Mouse (Mus musculus) inflammation-experienced regulatory T-cells, adult 16 weeks (primary cell): ENCODE data around the gene Nme3. TPM values are rescaled to one million over a fixed set of nuclear protein-coding genes. Genes with fewer than 3 reads are reported as not detected.

ENCODE experiments used
- polyA plus RNA-seq: library from polyadenylated mRNA; unstranded; fragments of 100-300 nt; shearing (Covaris generic); gene quantifications from one replicate; pipeline ENCODE4 v1.2.1, GENCODE M21; 2017

The Nme3 gene
- polyA plus RNA-seq = 69.0 TPM

DNA sequence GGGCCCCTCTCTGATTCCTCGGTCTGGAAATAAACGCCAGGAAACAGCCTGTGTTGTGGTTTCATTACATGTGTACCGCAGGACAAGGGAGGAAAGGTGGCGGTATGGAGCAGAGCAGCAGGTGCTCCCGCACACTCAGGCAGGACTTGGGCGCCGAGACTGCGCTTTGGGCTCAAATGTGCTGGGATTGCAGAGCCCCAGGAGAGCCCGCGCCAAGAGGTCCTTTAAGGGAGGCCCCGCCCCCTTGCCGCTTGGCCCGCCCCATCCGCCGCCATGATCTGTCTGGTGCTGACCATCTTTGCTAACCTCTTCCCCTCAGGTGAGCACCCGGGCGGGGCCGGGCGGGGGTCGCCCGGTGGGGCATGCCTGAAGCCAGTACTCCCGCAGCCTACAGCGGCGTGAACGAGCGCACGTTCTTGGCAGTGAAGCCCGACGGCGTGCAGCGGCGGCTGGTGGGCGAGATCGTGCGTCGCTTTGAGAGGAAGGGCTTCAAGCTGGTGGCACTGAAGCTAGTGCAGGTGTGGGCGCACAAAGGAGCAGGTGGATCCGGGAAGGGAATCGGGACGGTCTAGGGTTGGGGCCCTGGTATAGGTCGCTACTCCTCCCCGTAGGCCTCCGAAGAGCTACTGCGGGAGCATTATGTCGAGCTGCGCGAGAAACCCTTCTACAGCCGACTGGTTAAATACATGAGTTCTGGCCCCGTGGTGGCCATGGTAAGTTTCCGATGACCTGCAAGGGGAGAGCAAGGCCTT lies at the start of gene Nme3:
Gene Nme3, plus strand, starts transcription at position 260 of the 752 bp plus-strand sequence.

DNA sequence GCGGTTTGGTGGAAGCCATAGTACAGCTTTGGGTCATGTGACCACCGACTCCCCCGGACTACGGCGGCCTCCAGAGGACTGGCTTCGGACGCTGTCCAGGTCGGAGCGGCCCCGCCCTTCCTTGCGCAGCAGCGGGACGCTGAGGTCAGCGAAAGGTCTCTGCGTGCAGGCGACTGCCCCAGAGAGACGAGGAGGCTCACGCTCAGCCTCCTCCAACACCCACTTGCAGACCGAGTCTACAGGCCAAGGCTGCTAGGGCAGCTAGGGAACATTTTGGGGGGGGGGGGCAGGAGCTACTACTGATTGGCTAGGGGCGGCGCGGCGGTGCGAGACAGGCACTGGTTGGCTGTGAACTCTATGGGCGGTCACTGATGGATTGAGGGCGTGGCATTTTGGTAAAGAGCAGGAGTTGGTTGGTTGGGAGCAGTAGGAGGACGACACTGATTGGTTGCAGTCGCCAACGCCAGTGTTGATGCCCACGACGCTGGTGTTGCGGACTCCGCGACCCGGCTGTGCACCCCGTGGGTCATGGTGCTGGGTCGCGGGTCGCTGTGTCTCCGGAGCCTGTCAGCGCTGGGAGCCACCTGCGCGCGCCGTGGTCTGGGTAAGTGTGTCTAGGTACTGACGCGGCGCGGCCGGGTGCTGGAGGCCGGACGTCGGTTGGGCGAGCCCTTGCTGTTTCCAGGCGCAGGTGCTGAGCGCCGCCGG lies 46.1 kb upstream of the Nme3 start, which contains the start of gene Fahd1:
Gene Fahd1, minus strand, starts transcription at position 300 of the 708 bp plus-strand sequence.

DNA sequence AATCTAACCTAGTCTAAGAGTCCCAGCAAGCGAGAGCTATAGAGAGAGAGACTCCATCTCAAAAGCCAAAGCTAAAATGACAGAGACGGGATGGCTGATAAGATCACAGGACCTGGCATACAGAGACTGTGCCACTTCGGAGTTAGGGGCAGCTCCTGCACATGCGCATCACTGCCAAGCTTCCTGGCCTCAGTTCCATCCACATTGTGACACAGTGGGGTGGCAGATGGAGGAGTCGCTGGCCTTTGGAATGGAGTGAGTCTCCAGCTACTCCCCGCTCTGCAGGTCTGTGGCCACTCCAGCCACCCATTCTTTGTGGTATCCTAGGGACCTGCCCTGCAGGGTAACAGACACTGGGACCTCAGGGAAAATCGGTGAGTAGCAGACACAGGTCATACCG lies 30.5 kb upstream of the Nme3 start, which contains the start of gene Igfals:
Gene Igfals, plus strand, starts transcription at position 222 of the 400 bp plus-strand sequence.

DNA sequence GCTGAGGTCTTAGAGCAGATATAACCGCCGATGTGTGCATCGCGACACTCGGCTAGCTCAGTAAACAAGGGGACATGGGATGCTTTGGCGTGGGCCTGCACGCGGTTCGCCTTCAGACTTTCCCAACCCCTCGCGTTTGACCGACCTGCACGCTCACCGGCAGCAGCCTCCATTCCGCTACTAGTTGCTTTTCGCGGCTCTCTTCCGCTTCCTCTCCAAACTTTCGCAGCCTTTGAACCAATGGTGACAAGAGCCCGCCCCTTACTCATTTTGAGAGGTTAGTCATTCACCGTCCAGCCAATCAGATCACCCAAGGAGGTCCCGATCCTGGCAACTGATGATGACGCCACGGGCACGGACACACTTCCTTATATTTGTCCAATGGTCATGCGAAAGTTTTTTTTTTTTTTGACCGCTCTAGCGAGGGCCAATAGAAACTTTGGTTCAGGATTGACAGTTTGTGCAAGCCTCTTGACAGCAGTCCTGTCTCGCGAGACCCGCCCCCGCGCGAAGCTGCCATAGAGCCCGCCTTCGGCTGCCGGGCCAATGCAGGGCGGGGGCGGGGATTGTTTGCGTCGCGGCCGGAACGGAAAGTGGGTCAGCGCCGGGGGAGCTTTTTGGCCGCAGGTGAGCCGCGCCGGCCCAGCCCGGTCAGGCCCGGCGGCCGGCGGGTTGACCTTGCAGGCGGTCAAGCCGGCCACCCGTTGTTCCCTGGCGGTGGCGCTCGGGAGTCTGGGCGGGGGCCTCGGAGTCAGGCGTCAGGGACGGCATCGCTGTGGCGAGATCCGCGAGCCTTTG lies 10.0 kb upstream of the Nme3 start, which contains the start of the genes Nubp2 and Spsb3:
Gene Nubp2, minus strand, starts transcription at position 216 of the 798 bp plus-strand sequence.
Gene Spsb3, plus strand, starts transcription at position 510 of the 798 bp plus-strand sequence.

DNA sequence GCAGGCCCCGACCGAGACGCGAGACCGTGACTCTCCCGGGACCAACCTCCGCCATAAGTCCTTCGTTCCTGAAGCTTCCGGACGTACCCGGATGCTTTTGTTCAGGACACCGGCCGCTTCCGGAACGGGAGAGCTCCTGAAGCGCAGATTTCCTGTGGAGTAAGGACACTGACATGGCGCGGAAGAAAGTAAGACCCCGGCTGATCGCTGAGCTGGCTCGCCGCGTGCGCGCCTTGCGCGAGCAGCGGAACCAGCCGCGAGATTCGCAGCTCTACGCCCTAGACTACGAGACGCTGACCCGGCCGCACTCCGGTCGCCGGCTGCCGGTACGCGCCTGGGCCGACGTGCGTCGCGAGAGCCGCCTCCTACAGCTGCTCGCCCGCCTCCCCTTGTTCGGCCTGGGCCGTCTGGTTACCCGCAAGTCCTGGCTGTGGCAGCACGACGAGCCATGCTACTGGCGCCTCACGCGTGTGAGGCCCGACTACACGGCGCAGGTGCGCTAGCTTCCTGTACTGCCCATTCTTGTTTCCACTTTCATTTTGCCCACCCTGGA lies 1.2 kb upstream of the Nme3 start, which contains the start of the genes Eme2 and Mrps34:
Gene Eme2, minus strand, starts transcription at position 93 of the 553 bp plus-strand sequence.
Gene Mrps34, plus strand, starts transcription at position 122 of the 553 bp plus-strand sequence.

DNA sequence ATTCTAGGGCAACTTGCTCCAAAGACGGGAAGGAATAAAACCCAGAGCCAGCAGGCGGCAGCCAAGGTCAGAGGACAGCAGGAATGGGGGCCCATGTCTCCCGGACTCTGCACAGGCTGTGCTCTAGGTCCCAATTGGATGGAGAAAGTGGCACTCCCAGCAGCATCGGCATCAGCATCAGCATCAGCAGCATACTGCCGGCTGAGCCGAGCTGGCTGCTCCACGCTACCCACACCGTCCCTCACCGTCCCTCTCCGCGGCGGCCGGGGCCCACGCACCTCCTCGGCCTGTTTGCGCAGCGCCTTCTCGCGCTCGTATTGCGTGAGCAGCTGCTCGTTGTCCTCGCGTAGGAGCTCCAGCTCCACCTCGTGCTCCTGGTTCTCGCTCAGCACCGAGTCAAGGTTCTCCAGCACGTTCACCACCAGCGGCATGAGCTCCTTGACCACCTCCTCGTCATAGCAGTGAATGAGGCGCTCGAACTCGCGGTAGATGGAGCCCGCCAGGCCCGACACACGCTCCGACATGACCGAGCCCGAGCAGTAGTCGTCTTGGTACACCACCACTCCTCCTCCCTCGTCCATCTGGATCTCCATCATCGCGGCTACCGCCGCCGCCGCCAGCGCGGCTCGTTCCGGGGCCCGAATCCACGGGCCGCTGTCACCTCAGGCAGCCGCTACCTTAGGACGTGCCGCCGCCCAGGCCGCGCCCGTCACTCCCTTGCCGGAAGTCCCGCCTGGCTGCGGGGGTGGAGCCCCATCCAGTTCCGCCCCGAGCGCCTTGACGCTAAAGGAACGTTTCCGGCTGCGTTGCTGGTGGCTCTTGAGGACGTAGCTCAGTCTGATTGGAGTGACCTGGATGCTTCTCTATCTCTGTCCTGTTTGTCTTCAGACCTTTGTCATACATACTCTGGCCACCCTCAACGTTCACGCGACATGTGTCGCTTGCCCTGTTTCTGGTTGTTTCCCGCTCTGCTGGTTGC lies 40.2 kb downstream of the Nme3 start, which contains the start of gene Mapk8ip3:
Gene Mapk8ip3, minus strand, starts transcription at position 719 of the 979 bp plus-strand sequence.

Other genes with a start within 250 kb of the Nme3 start
- not detected for gene Slc9a3r2, start 246.2 kb upstream of the Nme3 start, polyA plus RNA-seq
- not detected for gene Npw, start 238.0 kb upstream of the Nme3 start, polyA plus RNA-seq
- 3.2 TPM for gene Zfp598, start 226.8 kb upstream of the Nme3 start, polyA plus RNA-seq
- gene Syngr3, start 206.5 kb upstream of the Nme3 start, polyA plus RNA-seq = 0.68 TPM
- 12.2 TPM for gene Gfer, start 200.3 kb upstream of the Nme3 start, polyA plus RNA-seq
- gene Noxo1, start 200.3 kb upstream of the Nme3 start, polyA plus RNA-seq = 3.8 TPM
- 67.3 TPM for gene Tbl3, start 188.8 kb upstream of the Nme3 start, polyA plus RNA-seq
- not detected for gene Rnf151, start 178.4 kb upstream of the Nme3 start, polyA plus RNA-seq
- 723 TPM for gene Rps2, start 178.4 kb upstream of the Nme3 start, polyA plus RNA-seq
- 245 TPM for gene Ndufb10, start 172.0 kb upstream of the Nme3 start, polyA plus RNA-seq
- gene Rpl3l, start 168.7 kb upstream of the Nme3 start, polyA plus RNA-seq = not detected
- gene Msrb1, start 159.9 kb upstream of the Nme3 start, polyA plus RNA-seq = 12.1 TPM
- not detected for gene Hs3st6, start 143.5 kb upstream of the Nme3 start, polyA plus RNA-seq
- not detected for gene Meiob, start 92.2 kb upstream of the Nme3 start, polyA plus RNA-seq
- gene Hagh, start 56.4 kb upstream of the Nme3 start, polyA plus RNA-seq = 43.8 TPM
- 3.7 TPM for gene Fahd1, start 46.1 kb upstream of the Nme3 start, polyA plus RNA-seq
- gene Igfals, start 30.5 kb upstream of the Nme3 start, polyA plus RNA-seq = not detected
- 118 TPM for gene Nubp2, start 10.2 kb upstream of the Nme3 start, polyA plus RNA-seq
- gene Spsb3, start 9.9 kb upstream of the Nme3 start, polyA plus RNA-seq = 64.4 TPM
- 62.4 TPM for gene Eme2, start 1.4 kb upstream of the Nme3 start, polyA plus RNA-seq
- 54.0 TPM for gene Mrps34, start 1.4 kb upstream of the Nme3 start, polyA plus RNA-seq
- 67.7 TPM for gene Mapk8ip3, start 40.5 kb downstream of the Nme3 start, polyA plus RNA-seq
- 37.8 TPM for gene Jpt2, start 64.2 kb downstream of the Nme3 start, polyA plus RNA-seq
- 5.3 TPM for gene Cramp1l, start 119.3 kb downstream of the Nme3 start, polyA plus RNA-seq
- 33.4 TPM for gene Ift140, start 119.6 kb downstream of the Nme3 start, polyA plus RNA-seq
- 1.5 TPM for gene Tmem204, start 187.1 kb downstream of the Nme3 start, polyA plus RNA-seq
- gene Telo2, start 219.5 kb downstream of the Nme3 start, polyA plus RNA-seq = 32.2 TPM
- not detected for gene Ptx4, start 224.3 kb downstream of the Nme3 start, polyA plus RNA-seq
- 49.3 TPM for gene Clcn7, start 236.9 kb downstream of the Nme3 start, polyA plus RNA-seq